Mouse (Mus musculus): Measurements from ENCODE around the gene Taf1c. TPM values are rescaled to one million over a fixed set of nuclear protein-coding genes. Genes with fewer than 3 reads are reported as not detected.

Gene Taf1c
- polyA plus RNA-seq, 1 experiment from 2014 or later, result 14.7 TPM

- no peak overlapping the region for H3K27ac ChIP-seq (replicated peaks)
- H3K9ac ChIP-seq, result no peak overlapping the region
- no peaks in the 10 kb centered on the region for H3K4me1 ChIP-seq (replicated peaks)
- no peak overlapping the region for H3K4me2 ChIP-seq
- no peak for ATAC-seq (ENCODE audit: low FRiP score, low read depth)
- no peaks in the 10 kb centered on the region for H3K27me3 ChIP-seq
- no peaks in the 10 kb centered on the region for H3K36me3 ChIP-seq
- no peak overlapping the region for H3K4me3 ChIP-seq
- H3K9me3 ChIP-seq, result no peaks in the 10 kb centered on the region
- WGBS, result 88% methylated on average over 7 of the region's 7 CpGs
Observed at GRCm38 (mm10) chr8:119591456-119591855, 13.6 kb downstream of the Taf1c start.

- 85% methylated on average over 14 of the region's 14 CpGs for WGBS
- H3K9ac ChIP-seq, result no peak overlapping the region
- ATAC-seq (ENCODE audit: low FRiP score, low read depth), result no peak
Observed at GRCm38 (mm10) chr8:119590348-119590747, 14.7 kb downstream of the Taf1c start.

GRCm38 (mm10) chr8:119588844-119589243 is 16.2 kb downstream of the Taf1c start:
- Histone ChIP-seq H3K4me2 (no peak overlapping the region), H3K36me3 (no peaks in the 10 kb centered on the region), H3K27me3 (no peaks in the 10 kb centered on the region), H3K9me3 (no peaks in the 10 kb centered on the region), H3K27ac (replicated peaks) (no peak overlapping the region), H3K9ac (no peak overlapping the region), H3K4me3 (no peak overlapping the region), H3K4me1 (replicated peaks) (no peaks in the 10 kb centered on the region)
- 21% methylated on average over 10 of the region's 10 CpGs for WGBS
- no peak for ATAC-seq (ENCODE audit: low FRiP score, low read depth)

More at GRCm38 (mm10) chr8:119590348-119590747, 14.7 kb downstream of the Taf1c start:
- Histone ChIP-seq H3K4me2 (no peak overlapping the region), H3K27ac (replicated peaks) (no peak overlapping the region), H3K4me3 (no peak overlapping the region), H3K9me3 (no peaks in the 10 kb centered on the region), H3K27me3 (no peaks in the 10 kb centered on the region), H3K4me1 (replicated peaks) (no peaks in the 10 kb centered on the region), H3K36me3 (no peaks in the 10 kb centered on the region)

GRCm38 (mm10) chr8:119588321-119588720 is 16.7 kb downstream of the Taf1c start:
- H3K9me3 ChIP-seq, result no peaks in the 10 kb centered on the region
- H3K36me3 ChIP-seq, result no peaks in the 10 kb centered on the region
- H3K27me3 ChIP-seq, result no peaks in the 10 kb centered on the region
- ATAC-seq (ENCODE audit: low FRiP score, low read depth), result no peak
- no peak overlapping the region for H3K4me3 ChIP-seq
- WGBS, result 70% methylated on average over 4 of the region's 4 CpGs
- H3K4me1 ChIP-seq (replicated peaks), result no peaks in the 10 kb centered on the region
- no peak overlapping the region for H3K27ac ChIP-seq (replicated peaks)
- H3K4me2 ChIP-seq, result no peak overlapping the region
- no peak overlapping the region for H3K9ac ChIP-seq

- H3K27ac ChIP-seq (replicated peaks), result no peak overlapping the region
- no peaks in the 10 kb centered on the region for H3K27me3 ChIP-seq
- H3K4me1 ChIP-seq (replicated peaks), result no peaks in the 10 kb centered on the region
- 25% methylated on average over 22 of the region's 24 CpGs for WGBS
- no peaks in the 10 kb centered on the region for H3K36me3 ChIP-seq
- H3K4me3 ChIP-seq, result peak overlapping the region; percentile 27
- ATAC-seq (ENCODE audit: low FRiP score, low read depth), result no peak
- peak overlapping the region; percentile 50 for H3K4me2 ChIP-seq
- H3K9ac ChIP-seq, result 0 out of 2 replicates have a peak overlapping the region, but pooled peaks have one; percentile 14
- H3K9me3 ChIP-seq, result no peaks in the 10 kb centered on the region
Observed at GRCm38 (mm10) chr8:119585901-119586300, 19.1 kb downstream of the Taf1c start.

GRCm38 (mm10) chr8:119580441-119581161 is 24.4 kb downstream of the Taf1c start:
- Histone ChIP-seq H3K9ac (no peak overlapping the region), H3K4me2 (no peak overlapping the region), H3K4me3 (no peak overlapping the region), H3K27ac (replicated peaks) (no peak overlapping the region), H3K27me3 (peaks cover 5% of the 10 kb centered on the region; the same call in 1 of the 2 replicates), H3K4me1 (replicated peaks) (peaks cover under 1% of the 10 kb centered on the region; the same call in 1 of the 2 replicates), H3K9me3 (no peaks in the 10 kb centered on the region), H3K36me3 (no peaks in the 10 kb centered on the region)
- no peak for ATAC-seq (ENCODE audit: low FRiP score, low read depth)
- WGBS, result 88% methylated on average over 5 of the region's 5 CpGs

GRCm38 (mm10) chr8:119579096-119579495 is 25.9 kb downstream of the Taf1c start:
- Histone ChIP-seq H3K4me1 (replicated peaks) (peaks cover 7% of the 10 kb centered on the region), H3K36me3 (no peaks in the 10 kb centered on the region), H3K4me2 (no peak overlapping the region), H3K4me3 (no peak overlapping the region), H3K27ac (replicated peaks) (no peak overlapping the region), H3K9me3 (no peaks in the 10 kb centered on the region), H3K9ac (no peak overlapping the region), H3K27me3 (peaks cover 5% of the 10 kb centered on the region; the same call in 1 of the 2 replicates)
- WGBS, result 43% methylated on average over 13 of the region's 13 CpGs
- ATAC-seq (ENCODE audit: low FRiP score, low read depth), result no peak

- WGBS, result 1% methylated on average over 16 of the region's 16 CpGs
- H3K9me3 ChIP-seq, result no peaks in the 10 kb centered on the region
- H3K9ac ChIP-seq, result peak overlapping the region; percentile 91
- peak overlapping the region; percentile 94 for H3K4me3 ChIP-seq
- H3K27me3 ChIP-seq, result peaks cover 5% of the 10 kb centered on the region; the same call in 1 of the 2 replicates
- no peaks in the 10 kb centered on the region for H3K36me3 ChIP-seq
- peak overlapping the region; percentile 81 for H3K27ac ChIP-seq (replicated peaks)
- ATAC-seq (ENCODE audit: low FRiP score, low read depth), result peak; percentile 59; the same call in 1 of the 2 replicates
- peaks cover 22% of the 10 kb centered on the region for H3K4me1 ChIP-seq (replicated peaks)
- H3K4me2 ChIP-seq, result peak overlapping the region; percentile 76
Observed at GRCm38 (mm10) chr8:119575366-119575726, 29.7 kb downstream of the Taf1c start.

- Histone ChIP-seq H3K36me3 (no peaks in the 10 kb centered on the region), H3K4me3 (peak within 1 kb of the TSS; percentile 94), H3K4me2 (peak within 1 kb of the TSS; percentile 76), H3K27ac (replicated peaks) (peak within 1 kb of the TSS; percentile 81), H3K9me3 (no peaks in the 10 kb centered on the region), H3K27me3 (peaks cover 5% of the 10 kb centered on the region; the same call in 1 of the 2 replicates), H3K4me1 (replicated peaks) (peaks cover 22% of the 10 kb centered on the region), H3K9ac (peak within 1 kb of the TSS; percentile 91)
- whole genome bisulfite sequencing, result 0% methylated on average over 90 of the region's 97 CpGs
- peak; percentile 91 for ATAC-seq (ENCODE audit: low FRiP score, low read depth)
Observed at GRCm38 (mm10) chr8:119574437-119575365, 30.3 kb downstream of the Taf1c start, which contains the start of the genes Hsdl1 and Dnaaf1. Gene Hsdl1, minus strand, starts transcription at chr8:119575183. Gene Dnaaf1, plus strand, starts transcription at chr8:119575235.

GRCm38 (mm10) chr8:119572411-119572810 is 32.6 kb downstream of the Taf1c start:
- no peak for ATAC-seq (ENCODE audit: low FRiP score, low read depth)

GRCm38 (mm10) chr8:119571135-119571534 is 33.9 kb downstream of the Taf1c start:
- no peaks in the 10 kb centered on the region for H3K27me3 ChIP-seq
- H3K4me3 ChIP-seq, result no peak overlapping the region
- no peak overlapping the region for H3K9ac ChIP-seq
- 86% methylated on average over 6 of the region's 6 CpGs for WGBS
- peaks cover 22% of the 10 kb centered on the region for H3K4me1 ChIP-seq (replicated peaks)
- H3K4me2 ChIP-seq, result no peak overlapping the region
- H3K36me3 ChIP-seq, result peaks cover 7% of the 10 kb centered on the region; the same call in 1 of the 2 replicates
- ATAC-seq (ENCODE audit: low FRiP score, low read depth), result no peak
- H3K27ac ChIP-seq (replicated peaks), result no peak overlapping the region
- no peaks in the 10 kb centered on the region for H3K9me3 ChIP-seq

More at GRCm38 (mm10) chr8:119572411-119572810, 32.6 kb downstream of the Taf1c start:
- peaks cover 5% of the 10 kb centered on the region; the same call in 1 of the 2 replicates for H3K27me3 ChIP-seq
- H3K4me3 ChIP-seq, result no peak overlapping the region
- 93% methylated on average over 4 of the region's 4 CpGs for WGBS
- no peak overlapping the region for H3K9ac ChIP-seq
- H3K4me1 ChIP-seq (replicated peaks), result peaks cover 22% of the 10 kb centered on the region
- no peaks in the 10 kb centered on the region for H3K9me3 ChIP-seq
- no peak overlapping the region for H3K27ac ChIP-seq (replicated peaks)
- H3K4me2 ChIP-seq, result no peak overlapping the region
- no peaks in the 10 kb centered on the region for H3K36me3 ChIP-seq

GRCm38 (mm10) chr8:119569881-119570280 is 35.1 kb downstream of the Taf1c start:
- 43% methylated on average over 4 of the region's 4 CpGs for WGBS
- Histone ChIP-seq H3K36me3 (peaks cover 19% of the 10 kb centered on the region), H3K9ac (no peak overlapping the region), H3K9me3 (no peaks in the 10 kb centered on the region), H3K27ac (replicated peaks) (no peak overlapping the region), H3K27me3 (no peaks in the 10 kb centered on the region), H3K4me3 (no peak overlapping the region), H3K4me2 (no peak overlapping the region), H3K4me1 (replicated peaks) (peaks cover 18% of the 10 kb centered on the region)
- ATAC-seq (ENCODE audit: low FRiP score, low read depth), result no peak
